ENCODE assay signal across 8 mouse cellular contexts in genomic region chr12:49391305-49392040, GRCm38 (mm10). TPM values are rescaled to one million over a fixed set of nuclear protein-coding genes. Genes with fewer than 3 reads are reported as not detected.
DNase-seq lines count a peak whose midpoint lies in the region; ATAC-seq and TF ChIP-seq lines count a peak whose summit lies in the region.

No protein-coding gene starts in this region.

- peak overlapping the region; percentile 39 for H3K4me2 ChIP-seq in hindbrain, embryonic 11.5 days (replicated peaks; ENCODE audit: low read depth, low read length)
- H3K4me2 ChIP-seq in midbrain, embryonic 15.5 days: peak overlapping the region; percentile 46

- H3K9ac ChIP-seq in hindbrain, embryonic 11.5 days (ENCODE audit: low read depth, low read length): no peak overlapping the region
- no peak overlapping the region for H3K9ac ChIP-seq in midbrain, embryonic 15.5 days

- ATAC-seq in hindbrain, embryonic 11.5 days (ENCODE audit: low FRiP score): peak; percentile 97
- peak; percentile 96 for ATAC-seq in midbrain, embryonic 15.5 days (replicated peaks)

- peaks cover 99% of the 10 kb centered on the region for H3K27me3 ChIP-seq in embryonic facial prominence, embryonic 10.5 days (replicated peaks; ENCODE audit: low read depth, poor library complexity, severe bottlenecking)
- peaks cover 59% of the 10 kb centered on the region for H3K27me3 ChIP-seq in hindbrain, embryonic 11.5 days (ENCODE audit: control insufficient read depth, insufficient read depth, low read length)
- peaks cover 63% of the 10 kb centered on the region for H3K27me3 ChIP-seq in midbrain, embryonic 15.5 days (replicated peaks)

- DNase-seq in left cerebral cortex, adult 2 months (ENCODE audit: extremely low spot score in 1 of 2, low spot score in 2 of 2): peak; percentile 76 to 77
- no peak for DNase-seq in left cerebral cortex, adult 8-10 months (ENCODE audit: low spot score in 2 of 2)
- peak; percentile 88 for DNase-seq in embryonic facial prominence, embryonic 10.5 days (ENCODE audit: low spot score)
- DNase-seq in hindbrain, embryonic 11.5 days (ENCODE audit: low spot score): peak; percentile 87
- DNase-seq in layer of hippocampus, postnatal 10 days (ENCODE audit: low spot score in 2 of 2): peak; percentile 67 to 82
- DNase-seq in spleen, postnatal 4 days (ENCODE audit: low spot score in 2 of 2): no peak
- DNase-seq in spleen, postnatal 36 days (ENCODE audit: low spot score in 2 of 2): no peak

- H3K27ac ChIP-seq in left cerebral cortex, adult 2 months: peak overlapping the region; percentile 98
- H3K27ac ChIP-seq in embryonic facial prominence, embryonic 10.5 days (replicated peaks): peak overlapping the region; percentile 82
- H3K27ac ChIP-seq in hindbrain, embryonic 11.5 days (ENCODE audit: low read depth, low read length): no peak overlapping the region
- no peak overlapping the region for H3K27ac ChIP-seq in midbrain, embryonic 15.5 days

- no peaks in the 10 kb centered on the region for H3K9me3 ChIP-seq in embryonic facial prominence, embryonic 10.5 days
- no peaks in the 10 kb centered on the region for H3K9me3 ChIP-seq in hindbrain, embryonic 11.5 days (ENCODE audit: control insufficient read depth, low read length)
- no peaks in the 10 kb centered on the region for H3K9me3 ChIP-seq in midbrain, embryonic 15.5 days

- intact Hi-C loops in left cerebral cortex, adult 2 months (cut with DNase I): loop anchor here (2.0 to 5.0 kb wide), 5 partner anchors 15 to 891 kb away; no protein-coding TSS in a partner anchor

- peak overlapping the region; percentile 72 for H3K4me3 ChIP-seq in left cerebral cortex, adult 2 months
- peak overlapping the region; percentile 53 for H3K4me3 ChIP-seq in embryonic facial prominence, embryonic 10.5 days
- peak overlapping the region; percentile 25 for H3K4me3 ChIP-seq in hindbrain, embryonic 11.5 days (ENCODE audit: low read depth, low read length)
- peak overlapping the region; percentile 20 for H3K4me3 ChIP-seq in midbrain, embryonic 15.5 days

- 0% methylated on average over 42 of the region's 42 CpGs for WGBS in embryonic facial prominence, embryonic 10.5 days
- under 1% methylated on average over 42 of the region's 42 CpGs for WGBS in hindbrain, embryonic 11.5 days
- WGBS in midbrain, embryonic 15.5 days: under 1% methylated on average over 42 of the region's 42 CpGs

- TF ChIP-seq CTCF in left cerebral cortex, adult 2 months (IDR thresholded peaks at IDR 0.05): peak; percentile 46

- no peaks in the 10 kb centered on the region for H3K36me3 ChIP-seq in embryonic facial prominence, embryonic 10.5 days (replicated peaks)
- H3K36me3 ChIP-seq in hindbrain, embryonic 11.5 days (ENCODE audit: control insufficient read depth, insufficient read depth, low read length): no peaks in the 10 kb centered on the region
- no peaks in the 10 kb centered on the region for H3K36me3 ChIP-seq in midbrain, embryonic 15.5 days (replicated peaks)

- H3K4me1 ChIP-seq in embryonic facial prominence, embryonic 10.5 days: no peaks in the 10 kb centered on the region
- peaks cover 5% of the 10 kb centered on the region for H3K4me1 ChIP-seq in hindbrain, embryonic 11.5 days (replicated peaks; ENCODE audit: control insufficient read depth, insufficient read depth, low read length)
- peaks cover 9% of the 10 kb centered on the region; the same call in 1 of the 2 replicates for H3K4me1 ChIP-seq in midbrain, embryonic 15.5 days

RNA-seq across cellular contexts. Expression of gene Gm43517, which starts 6.5 kb away (rescaled TPM):
- 1 to 10 TPM; 6.9 to 8.6 TPM for total RNA-seq in left cerebral cortex, adult 2 months (2021)
- 1 to 10 TPM; 5.9 to 7.2 (median 6.5) TPM for total RNA-seq in left cerebral cortex, adult 8-10 months (2022)
- 0.11 and 0.21 TPM in 2 replicates for polyA plus RNA-seq in embryonic facial prominence, embryonic 10.5 days (2016; fragmentation: Nextera tagmentation; extraction: Ambion mirVana)
- 0.08 TPM in 1 of 2 replicates, not detected in the other for polyA plus RNA-seq in hindbrain, embryonic 11.5 days (2014; fragmentation: Nextera tagmentation; extraction: Ambion mirVana)
- 10 to 100 TPM; 14.5 to 17.7 TPM for total RNA-seq in layer of hippocampus, postnatal 10 days (2021)
- 0.24 TPM in 1 of 2 replicates, not detected in the other for polyA plus RNA-seq in midbrain, embryonic 15.5 days (2015; fragmentation: Nextera tagmentation; extraction: Ambion mirVana)

RNA-seq across cellular contexts. Expression of gene Foxg1, which starts 9.0 kb away (rescaled TPM):
- 100 to 1,000 TPM; 111 to 112 TPM for total RNA-seq in left cerebral cortex, adult 2 months (2021)
- 100 to 1,000 TPM in 1 of 4 experiments, 10 to 100 TPM in 3; 89.6 to 102 (median 96.9) TPM for total RNA-seq in left cerebral cortex, adult 8-10 months (2022)
- 3.2 and 4.7 TPM in 2 replicates for polyA plus RNA-seq in embryonic facial prominence, embryonic 10.5 days (2016; fragmentation: Nextera tagmentation; extraction: Ambion mirVana)
- 0.39 and 0.49 TPM in 2 replicates for polyA plus RNA-seq in hindbrain, embryonic 11.5 days (2014; fragmentation: Nextera tagmentation; extraction: Ambion mirVana)
- 100 to 1,000 TPM; 182 to 209 TPM for total RNA-seq in layer of hippocampus, postnatal 10 days (2021)
- polyA plus RNA-seq in midbrain, embryonic 15.5 days (2015; fragmentation: Nextera tagmentation; extraction: Ambion mirVana): 1.3 and 2.4 TPM in 2 replicates

Comparison
In these comparisons a context has a peak if more than half of its experiments do, and no peak if none do; other contexts are left out.
1. DNase-seq: peak in left cerebral cortex, adult 2 months (2 of 2), embryonic facial prominence, embryonic 10.5 days (single experiment), hindbrain, embryonic 11.5 days (single experiment) and layer of hippocampus, postnatal 10 days (2 of 2); none in left cerebral cortex, adult 8-10 months (0 of 2), spleen, postnatal 4 days (0 of 2) and spleen, postnatal 36 days (0 of 2).
2. H3K27ac ChIP-seq: peak in left cerebral cortex, adult 2 months (single experiment) and embryonic facial prominence, embryonic 10.5 days (single experiment); none in hindbrain, embryonic 11.5 days (single experiment) and midbrain, embryonic 15.5 days (single experiment).
3. H3K4me3 ChIP-seq: peak in every context shown above with its lines; median percentile 72 in left cerebral cortex, adult 2 months; 53 in embryonic facial prominence, embryonic 10.5 days; 25 in hindbrain, embryonic 11.5 days; 20 in midbrain, embryonic 15.5 days.